Mouse (Mus musculus): ENCODE data around the gene Klf9. TPM values are rescaled to one million over a fixed set of nuclear protein-coding genes. Genes with fewer than 3 reads are reported as not detected.
A peak's percentile ranks its signal among the peaks of the same experiment; 100 is the strongest.

Klf9 gene
- polyA plus RNA-seq, 1 experiment from 2014 or later = 1.4 TPM

- Histone ChIP-seq H3K36me3 (no peaks in the 10 kb centered on the region), H3K27ac (no peak overlapping the region)
Measured at GRCm38 (mm10) chr19:23178533-23178932, 37.5 kb downstream of the Klf9 start.

GRCm38 (mm10) chr19:23183493-23183892 is 42.5 kb downstream of the Klf9 start:
- Histone ChIP-seq H3K27me3 (ENCODE audit: insufficient read depth, poor library complexity, severe bottlenecking) (no peaks in the 10 kb centered on the region), H3K4me3 (no peak overlapping the region), H3K9me3 (no peaks in the 10 kb centered on the region), H3K27ac (no peak overlapping the region), H3K4me1 (no peaks in the 10 kb centered on the region), H3K36me3 (no peaks in the 10 kb centered on the region; the same call in 1 of the 2 replicates)
- peak; percentile 60 for DNase-seq (ENCODE audit: low spot score)
- 88% methylated on average over 4 of the region's 4 CpGs for WGBS

More at GRCm38 (mm10) chr19:23178533-23178932, 37.5 kb downstream of the Klf9 start:
- no peak for DNase-seq (ENCODE audit: low spot score)
- WGBS = 89% methylated on average over 3 of the region's 3 CpGs
- no peaks in the 10 kb centered on the region for H3K27me3 ChIP-seq (ENCODE audit: insufficient read depth, poor library complexity, severe bottlenecking)
- peaks cover 6% of the 10 kb centered on the region for H3K4me1 ChIP-seq
- H3K9me3 ChIP-seq = no peaks in the 10 kb centered on the region
- H3K4me3 ChIP-seq = no peak overlapping the region

- Histone ChIP-seq H3K27me3 (ENCODE audit: insufficient read depth, poor library complexity, severe bottlenecking) (no peaks in the 10 kb centered on the region), H3K9me3 (no peaks in the 10 kb centered on the region), H3K27ac (no peak overlapping the region), H3K36me3 (no peaks in the 10 kb centered on the region; the same call in 1 of the 2 replicates), H3K4me1 (no peaks in the 10 kb centered on the region), H3K4me3 (no peak overlapping the region)
- WGBS = 92% methylated on average over 4 of the region's 4 CpGs
- peak; percentile 65 for DNase-seq (ENCODE audit: low spot score)
Measured at GRCm38 (mm10) chr19:23184068-23184467, 43.0 kb downstream of the Klf9 start.

DNA sequence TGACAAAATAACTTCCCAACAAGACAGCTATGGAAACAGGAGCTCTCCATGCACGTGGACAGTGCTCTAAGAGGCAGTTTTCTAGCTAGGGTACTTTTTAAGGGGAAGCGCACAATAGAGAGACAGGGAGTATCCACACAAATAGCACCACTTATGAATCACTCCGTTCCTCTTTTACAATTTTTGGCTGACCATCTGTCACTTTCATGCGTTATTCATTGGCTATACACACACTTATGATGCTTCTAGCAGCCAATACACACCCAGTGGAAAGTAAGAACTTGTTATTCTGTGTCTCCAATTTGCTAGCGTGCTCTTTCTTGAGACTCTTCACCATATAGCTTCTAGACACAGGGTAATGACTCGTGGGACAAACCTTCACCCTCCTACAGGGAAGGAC is 46.7 kb downstream of the Klf9 start:
- Histone ChIP-seq H3K36me3 (no peaks in the 10 kb centered on the region; the same call in none of the 2 replicates), H3K27me3 (ENCODE audit: insufficient read depth, poor library complexity, severe bottlenecking) (no peaks in the 10 kb centered on the region), H3K4me1 (no peaks in the 10 kb centered on the region), H3K4me3 (no peak overlapping the region), H3K9me3 (no peaks in the 10 kb centered on the region), H3K27ac (no peak overlapping the region)
- 90% methylated on average over 6 of the region's 6 CpGs for WGBS
- no peak for DNase-seq (ENCODE audit: low spot score)

DNA sequence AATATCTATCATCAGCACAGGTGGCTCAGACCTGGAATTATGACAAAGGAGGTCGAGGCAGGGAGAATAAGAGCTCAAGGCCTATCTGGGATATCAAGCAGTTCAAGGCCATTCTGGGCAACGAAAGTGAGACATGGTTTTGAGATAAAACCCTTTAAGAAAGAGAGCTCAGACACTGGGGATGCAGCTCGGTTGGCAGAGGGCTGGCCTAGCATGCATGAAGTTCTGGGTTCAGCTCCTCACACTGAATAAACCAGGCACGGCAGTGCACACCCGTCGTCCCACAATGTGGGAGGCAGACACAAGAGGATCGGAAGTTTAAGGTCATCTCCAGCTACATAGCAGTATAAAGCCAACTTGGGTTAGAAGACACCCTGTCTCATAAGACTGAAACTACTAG is 48.0 kb downstream of the Klf9 start:
- no peaks in the 10 kb centered on the region for H3K4me1 ChIP-seq
- H3K36me3 ChIP-seq = no peaks in the 10 kb centered on the region; the same call in none of the 2 replicates
- WGBS = 87% methylated on average over 7 of the region's 7 CpGs
- H3K27ac ChIP-seq = no peak overlapping the region
- no peak for DNase-seq (ENCODE audit: low spot score)
- H3K4me3 ChIP-seq = no peak overlapping the region
- no peaks in the 10 kb centered on the region for H3K9me3 ChIP-seq
- no peaks in the 10 kb centered on the region for H3K27me3 ChIP-seq (ENCODE audit: insufficient read depth, poor library complexity, severe bottlenecking)

DNA sequence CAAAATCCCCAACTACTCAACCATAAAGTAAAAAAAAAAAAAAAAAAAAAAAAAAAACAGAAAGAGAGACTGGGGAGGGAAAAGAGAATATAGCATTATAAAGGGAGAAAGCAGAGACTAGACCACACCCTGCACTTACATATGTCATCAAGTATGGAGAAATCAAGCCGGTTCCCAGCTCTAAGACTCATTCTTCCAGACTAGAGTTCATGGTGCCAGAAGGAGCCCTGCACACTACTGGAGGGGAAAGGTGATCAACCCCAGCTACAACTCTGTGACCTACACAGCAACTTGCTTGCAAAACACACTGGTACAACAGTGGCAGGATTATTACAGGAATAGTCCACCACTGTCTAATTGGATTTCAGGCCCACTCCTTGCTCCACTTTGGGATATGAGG is 48.7 kb downstream of the Klf9 start:
- DNase-seq (ENCODE audit: low spot score) = no peak
- WGBS = 65% methylated on average over 1 of the region's 1 CpGs
- Histone ChIP-seq H3K27ac (no peak overlapping the region), H3K4me3 (no peak overlapping the region), H3K36me3 (no peaks in the 10 kb centered on the region; the same call in none of the 2 replicates), H3K9me3 (no peaks in the 10 kb centered on the region), H3K27me3 (ENCODE audit: insufficient read depth, poor library complexity, severe bottlenecking) (no peaks in the 10 kb centered on the region), H3K4me1 (no peaks in the 10 kb centered on the region)

- WGBS = 94% methylated on average over 6 of the region's 6 CpGs
- H3K27ac ChIP-seq = no peak overlapping the region
- H3K36me3 ChIP-seq = peaks cover 4% of the 10 kb centered on the region
- H3K27me3 ChIP-seq (ENCODE audit: insufficient read depth, poor library complexity, severe bottlenecking) = no peaks in the 10 kb centered on the region
- no peak overlapping the region for H3K4me3 ChIP-seq
- no peaks in the 10 kb centered on the region for H3K4me1 ChIP-seq
- DNase-seq (ENCODE audit: low spot score) = no peak
- H3K9me3 ChIP-seq = no peaks in the 10 kb centered on the region
Measured at GRCm38 (mm10) chr19:23191486-23191885, 50.5 kb downstream of the Klf9 start.

- Histone ChIP-seq H3K27ac (no peak overlapping the region), H3K9me3 (no peaks in the 10 kb centered on the region), H3K4me1 (no peaks in the 10 kb centered on the region), H3K4me3 (no peak overlapping the region), H3K27me3 (ENCODE audit: insufficient read depth, poor library complexity, severe bottlenecking) (no peaks in the 10 kb centered on the region), H3K36me3 (peaks cover 11% of the 10 kb centered on the region)
- 69% methylated on average over 3 of the region's 3 CpGs for WGBS
- no peak for DNase-seq (ENCODE audit: low spot score)
Measured at GRCm38 (mm10) chr19:23193076-23193475, 52.0 kb downstream of the Klf9 start.

- Histone ChIP-seq H3K36me3 (peaks cover 54% of the 10 kb centered on the region), H3K27me3 (ENCODE audit: insufficient read depth, poor library complexity, severe bottlenecking) (no peaks in the 10 kb centered on the region), H3K9me3 (no peaks in the 10 kb centered on the region; the same call in 1 of the 2 replicates), H3K4me3 (no peak overlapping the region), H3K27ac (no peak overlapping the region), H3K4me1 (no peaks in the 10 kb centered on the region)
- DNase-seq (ENCODE audit: low spot score) = no peak
- WGBS = 95% methylated on average over 5 of the region's 5 CpGs
Measured at GRCm38 (mm10) chr19:23202106-23202505, 61.1 kb downstream of the Klf9 start.

DNA sequence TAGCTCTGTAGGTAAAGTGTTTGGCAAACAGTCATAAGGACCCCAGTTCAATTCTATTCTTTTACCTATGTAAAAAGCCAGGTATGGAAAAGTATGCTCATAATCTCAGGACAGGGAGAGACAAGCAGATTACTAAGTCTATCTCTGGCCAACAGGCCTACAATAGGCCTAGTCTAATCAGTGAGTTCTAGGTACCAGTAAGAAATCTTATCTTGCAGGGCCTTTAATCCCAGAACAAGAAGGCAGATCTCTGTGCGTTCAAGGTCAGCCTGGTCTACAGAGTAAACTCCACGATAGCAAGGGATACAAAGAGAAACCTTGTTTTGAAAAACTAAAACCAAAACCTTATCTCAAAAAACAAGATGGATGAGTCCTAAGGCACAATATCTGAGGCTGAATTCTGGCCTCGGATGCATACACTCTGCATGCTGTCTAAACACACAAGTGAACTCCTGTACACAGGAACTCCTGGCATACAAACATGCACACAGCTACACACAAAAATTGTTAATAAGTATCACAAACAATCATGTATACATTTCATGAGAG is 62.6 kb downstream of the Klf9 start:
- Histone ChIP-seq H3K9me3 (no peaks in the 10 kb centered on the region; the same call in 1 of the 2 replicates), H3K27me3 (ENCODE audit: insufficient read depth, poor library complexity, severe bottlenecking) (no peaks in the 10 kb centered on the region), H3K4me3 (no peak overlapping the region), H3K4me1 (no peaks in the 10 kb centered on the region), H3K27ac (no peak overlapping the region), H3K36me3 (peaks cover 53% of the 10 kb centered on the region)
- DNase-seq (ENCODE audit: low spot score) = no peak
- WGBS = 76% methylated on average over 3 of the region's 3 CpGs

GRCm38 (mm10) chr19:23211325-23211724 is 70.3 kb downstream of the Klf9 start:
- Histone ChIP-seq H3K27me3 (ENCODE audit: insufficient read depth, poor library complexity, severe bottlenecking) (no peaks in the 10 kb centered on the region), H3K27ac (no peak overlapping the region), H3K4me3 (no peak overlapping the region), H3K9me3 (no peaks in the 10 kb centered on the region), H3K36me3 (peaks cover 61% of the 10 kb centered on the region), H3K4me1 (no peaks in the 10 kb centered on the region)
- no peak for DNase-seq (ENCODE audit: low spot score)
- 88% methylated on average over 6 of the region's 6 CpGs for WGBS

GRCm38 (mm10) chr19:23214326-23214725 is 73.3 kb downstream of the Klf9 start:
- Histone ChIP-seq H3K4me3 (no peak overlapping the region), H3K9me3 (no peaks in the 10 kb centered on the region), H3K27ac (no peak overlapping the region), H3K36me3 (peaks cover 68% of the 10 kb centered on the region), H3K4me1 (no peaks in the 10 kb centered on the region), H3K27me3 (ENCODE audit: insufficient read depth, poor library complexity, severe bottlenecking) (no peaks in the 10 kb centered on the region)
- WGBS = 95% methylated on average over 8 of the region's 8 CpGs
- no peak for DNase-seq (ENCODE audit: low spot score)

All from heart, embryonic 10.5 days (tissue).